Mouse (Mus musculus): ENCODE results near the gene Mark3.
"Not testable (repeated sequence)": the region's sequence is repeated elsewhere in the genome, so short reads cannot be mapped to it uniquely, and the experiment has no call there.

Gene Mark3

DNA sequence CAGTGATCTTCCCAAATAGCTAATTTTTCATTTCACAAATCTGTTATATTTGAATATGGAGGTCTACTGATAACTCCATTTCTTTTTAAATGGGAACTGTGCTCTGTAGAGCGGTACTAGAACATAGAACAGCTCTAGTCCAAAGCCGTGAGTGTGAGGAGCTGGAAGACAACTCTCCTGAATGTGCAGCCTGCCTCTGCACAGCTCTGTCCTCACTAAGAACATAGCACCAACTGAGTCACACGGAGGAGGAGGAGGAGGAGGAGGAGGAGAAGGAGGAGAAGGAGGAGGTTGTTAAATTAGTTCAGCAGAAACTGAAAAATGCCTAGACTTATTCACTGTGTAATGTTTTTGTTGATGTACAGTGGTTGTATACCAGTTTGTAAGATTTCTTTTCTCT, 78.6 kb downstream of the Mark3 start:
- DNase-seq (ENCODE audit: low spot score) = no peak

GRCm38 (mm10) chr12:111653434-111653833, 79.1 kb downstream of the Mark3 start:
- peak; percentile 68 for DNase-seq (ENCODE audit: low spot score)

GRCm38 (mm10) chr12:111655695-111656094, 81.4 kb downstream of the Mark3 start:
- DNase-seq (ENCODE audit: low spot score) = no peak

GRCm38 (mm10) chr12:111659331-111659730, 85.0 kb downstream of the Mark3 start:
- DNase-seq (ENCODE audit: low spot score) = no peak

GRCm38 (mm10) chr12:111660628-111661027, 86.3 kb downstream of the Mark3 start:
- DNase-seq (ENCODE audit: low spot score) = no peak

GRCm38 (mm10) chr12:111661554-111661953, 87.2 kb downstream of the Mark3 start:
- not testable (repeated sequence) for DNase-seq (ENCODE audit: low spot score)

GRCm38 (mm10) chr12:111663228-111664143, 89.2 kb downstream of the Mark3 start:
- DNase-seq (ENCODE audit: low spot score) = no peak

DNA sequence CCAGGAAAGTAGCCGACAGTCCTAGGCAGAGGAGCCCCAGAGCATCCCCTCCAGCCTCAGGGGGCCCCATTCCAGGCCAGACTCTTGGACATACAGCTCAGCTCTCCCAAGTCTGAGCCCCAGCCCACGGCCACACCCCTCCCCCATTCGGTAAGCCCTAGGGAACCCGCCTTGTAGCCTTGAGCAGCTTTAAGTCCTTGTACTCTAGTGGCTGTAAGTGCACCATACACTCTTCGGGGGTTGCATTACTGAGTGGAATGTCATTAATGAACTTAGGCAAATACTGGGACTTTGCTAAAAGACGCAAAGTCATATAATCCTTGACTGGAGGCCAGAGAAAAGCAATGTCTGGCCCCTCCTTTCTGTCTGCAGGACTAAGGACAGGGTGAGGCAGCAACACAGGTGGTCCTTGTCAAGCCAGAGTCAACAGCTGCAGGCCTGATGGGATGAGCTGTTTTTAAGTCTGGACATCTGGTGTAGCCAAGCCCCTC, 89.9 kb downstream of the Mark3 start:
- peak; percentile 50 for DNase-seq (ENCODE audit: low spot score)

DNA sequence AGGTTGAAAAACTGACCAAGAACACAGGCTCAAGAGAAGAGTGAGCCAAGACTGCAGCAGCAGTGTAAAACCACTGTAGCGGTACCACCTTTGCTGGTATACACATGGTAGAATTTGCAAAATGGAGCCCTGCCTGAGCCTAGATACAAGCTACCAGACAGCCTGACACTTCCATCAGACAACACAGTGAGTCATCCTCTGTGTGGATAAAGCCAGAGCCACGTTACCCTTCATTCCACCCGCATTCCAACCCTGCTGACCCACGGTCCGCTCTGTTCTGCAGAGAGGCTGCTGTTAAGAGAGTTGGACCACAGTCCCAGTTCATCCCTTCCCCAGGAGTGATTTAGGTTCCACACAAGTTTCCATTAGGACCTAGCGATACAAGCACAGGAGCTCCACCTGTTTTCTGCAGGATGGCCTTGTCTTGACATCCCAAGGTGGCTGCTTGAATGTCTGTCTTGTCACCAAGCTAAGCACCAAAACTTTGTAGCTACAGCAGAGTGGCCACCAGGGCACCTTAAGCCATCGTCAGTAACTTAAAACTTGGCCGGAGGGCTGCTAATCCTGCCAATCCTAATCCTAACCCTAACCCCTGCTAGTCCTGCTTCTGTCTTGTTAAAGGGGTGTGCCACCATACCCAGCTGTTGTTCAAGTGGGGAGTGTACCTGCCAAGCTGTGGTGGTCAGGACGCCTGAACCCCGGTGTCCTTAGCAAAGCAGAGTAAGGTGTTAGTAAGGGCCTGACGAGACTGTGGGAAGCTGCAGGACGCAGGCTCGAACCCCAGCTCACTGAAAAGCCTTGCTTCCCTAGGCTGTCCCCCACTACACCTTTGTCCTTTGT, 90.9 kb downstream of the Mark3 start:
- DNase-seq (ENCODE audit: low spot score) = peak; percentile 42

DNA sequence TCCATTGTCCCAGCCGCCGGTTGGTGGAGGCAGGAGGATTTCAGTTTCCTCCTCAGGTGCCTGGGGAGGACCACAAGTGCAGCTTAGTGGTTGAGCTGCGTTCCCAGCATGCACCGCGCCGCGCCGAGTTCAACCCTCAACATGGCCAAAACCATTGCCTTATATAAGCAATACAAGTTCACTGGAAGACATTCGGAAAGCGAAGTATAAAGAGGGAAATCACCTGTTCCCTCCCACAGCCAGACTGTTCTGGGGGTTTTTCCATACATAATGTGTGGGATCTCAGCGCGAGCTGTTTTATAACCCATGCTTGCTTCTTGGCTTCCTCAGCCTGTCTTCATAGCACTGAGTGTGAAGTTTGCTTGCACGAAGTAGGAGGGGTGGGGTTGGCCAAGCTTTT, 92.1 kb downstream of the Mark3 start:
- DNase-seq (ENCODE audit: low spot score) = no peak

DNA sequence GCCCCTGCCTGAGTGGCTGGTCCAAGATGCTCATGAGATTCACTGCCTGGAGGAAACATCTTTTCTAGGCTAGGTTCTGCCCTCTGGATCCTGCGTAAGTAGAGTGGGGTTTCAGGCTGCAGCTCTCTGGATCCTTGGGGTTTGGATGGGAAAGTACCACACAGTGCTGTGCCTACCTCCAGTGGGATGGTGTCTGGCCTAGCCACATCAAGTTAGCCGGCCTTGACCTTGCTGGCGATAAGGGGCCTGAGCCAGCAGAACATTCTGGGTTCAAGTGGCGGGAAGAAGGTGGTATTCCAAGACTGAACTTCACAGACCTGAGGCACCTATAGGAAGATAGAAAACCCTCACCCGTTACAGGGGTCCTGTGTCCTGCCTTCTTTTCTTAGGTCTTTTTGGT, 93.1 kb downstream of the Mark3 start:
- DNase-seq (ENCODE audit: low spot score) = no peak

GRCm38 (mm10) chr12:111668457-111668912, 94.2 kb downstream of the Mark3 start:
- DNase-seq (ENCODE audit: low spot score) = peak; percentile 93

GRCm38 (mm10) chr12:111669000-111669788, 94.9 kb downstream of the Mark3 start:
- peak; percentile 45 for DNase-seq (ENCODE audit: low spot score)

- no peak for DNase-seq (ENCODE audit: low spot score)
These were observed 95.6 kb downstream of the Mark3 start for GRCm38 (mm10) chr12:111669961-111670360.

DNA sequence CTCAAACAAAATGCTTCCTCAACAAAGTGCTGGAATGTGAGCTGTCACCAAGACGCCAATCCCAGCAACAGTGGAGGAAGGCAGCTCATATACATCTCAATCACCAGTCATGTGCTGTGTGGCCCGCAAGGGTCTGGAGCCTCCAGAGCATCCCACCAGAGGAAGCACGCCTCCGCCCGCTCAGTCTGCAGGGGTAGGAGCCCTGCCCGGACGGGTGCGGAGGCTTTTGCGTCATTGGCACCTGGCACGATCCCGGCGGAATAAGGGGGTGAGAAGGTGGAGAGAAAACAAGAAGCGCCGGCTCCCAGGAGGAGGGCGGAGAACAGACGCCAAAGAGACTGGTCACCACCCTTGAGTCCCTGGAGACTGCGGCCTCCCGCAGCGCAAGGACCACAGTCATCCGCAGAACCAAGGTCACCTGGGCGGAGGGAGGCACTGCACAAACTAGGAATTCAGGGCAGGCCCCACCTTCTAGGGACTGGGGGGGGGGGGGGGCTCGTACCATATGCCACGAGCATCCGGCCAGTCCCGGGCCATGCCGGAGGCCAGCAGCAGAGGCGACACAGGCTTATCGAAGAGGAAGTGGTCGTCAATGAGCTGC, 96.1 kb downstream of the Mark3 start:
- DNase-seq (ENCODE audit: low spot score) = no peak

- DNase-seq (ENCODE audit: low spot score) = no peak
These were observed 96.7 kb downstream of the Mark3 start for GRCm38 (mm10) chr12:111670976-111671375.

- peak; percentile 37 for DNase-seq (ENCODE audit: low spot score)
These were observed 97.1 kb downstream of the Mark3 start for GRCm38 (mm10) chr12:111671431-111671902.

DNA sequence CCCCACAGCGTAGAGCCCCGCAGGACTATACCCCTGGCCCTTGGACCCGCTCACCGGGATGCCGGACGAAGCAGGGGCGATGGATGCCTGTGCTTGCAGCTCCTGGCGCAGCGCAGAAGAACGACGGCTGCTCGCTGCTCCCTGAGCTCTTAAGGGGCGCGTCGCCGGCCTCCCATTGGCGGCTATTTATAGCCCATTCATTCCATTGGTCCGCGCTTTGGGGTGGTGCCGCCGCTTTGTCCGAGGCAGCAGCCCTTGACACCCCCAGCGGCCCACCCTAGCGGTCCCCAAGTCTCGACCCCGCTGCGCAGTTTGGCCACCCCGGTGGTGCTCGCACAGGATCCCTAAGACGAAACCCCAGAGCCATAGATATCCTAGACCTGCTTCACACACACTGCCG, 97.9 kb downstream of the Mark3 start, which contains the start of gene Ckb:
TSS of gene Ckb (minus strand) at position 163 of the 400 bp plus-strand sequence.
- peak; percentile 59 for DNase-seq (ENCODE audit: low spot score)

- DNase-seq (ENCODE audit: low spot score) = no peak
These were observed 98.3 kb downstream of the Mark3 start for GRCm38 (mm10) chr12:111672581-111672980.

DNA sequence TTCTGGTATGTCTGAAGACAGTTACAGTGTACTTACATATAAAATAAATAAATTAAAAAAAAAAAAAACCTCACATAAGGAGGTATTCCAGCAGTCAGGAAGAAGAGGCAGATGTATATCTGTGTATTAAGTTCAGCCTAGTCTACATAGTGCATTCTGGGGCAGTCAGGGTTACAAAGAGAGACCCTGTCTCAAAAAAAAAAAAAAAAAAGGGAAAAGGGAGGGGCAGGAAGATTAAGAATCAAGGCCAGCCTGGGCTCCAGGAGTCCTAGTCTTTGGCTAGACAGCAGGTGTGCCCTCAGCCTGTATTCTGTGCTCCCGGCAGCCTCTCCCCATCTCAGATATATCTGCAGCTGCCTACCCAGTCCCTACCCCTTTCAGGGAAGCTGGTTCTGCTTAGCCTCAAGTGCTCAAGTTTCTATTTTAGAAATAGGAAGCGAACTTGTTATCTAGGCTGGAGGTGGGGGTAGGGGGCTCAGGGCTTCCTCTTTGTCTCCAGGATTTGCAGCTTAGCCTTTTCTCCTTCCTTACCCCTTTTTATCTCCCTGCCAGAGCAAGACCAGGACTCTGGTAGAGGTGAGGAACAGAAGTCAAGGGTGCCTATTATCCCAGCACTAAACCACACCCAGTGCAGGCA, 100.6 kb downstream of the Mark3 start:
- no peak for DNase-seq (ENCODE audit: low spot score)
